Mouse (Mus musculus): ENCODE measurements at regions not wholly inside any gene's neighbourhood (a gene's known extent, or its start where the extent isn't known, plus 50 kb on each side); places are given as distances from the start of the nearest gene placed in this dataset.

DNA sequence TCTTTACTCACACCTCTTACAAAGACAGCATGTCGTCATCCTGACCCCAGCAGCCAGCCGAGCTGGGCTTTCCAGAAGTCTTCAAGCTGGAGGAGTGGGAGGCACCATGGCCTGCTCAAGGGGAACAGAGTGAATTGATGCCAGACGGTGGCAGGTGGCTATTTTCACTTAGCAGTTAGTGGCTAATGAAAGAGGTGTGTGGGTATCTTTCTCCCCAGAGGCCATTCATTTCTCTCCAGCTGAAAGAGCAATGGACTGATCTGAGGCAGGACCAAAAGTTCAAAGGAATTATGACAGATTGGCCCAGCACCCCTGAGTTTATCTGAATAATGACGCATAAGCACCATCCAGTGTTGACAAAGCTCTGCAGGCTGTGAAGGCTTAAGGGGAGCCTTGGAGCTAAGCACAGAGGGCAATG lies 841.0 kb upstream of the Car8 start:
- TF ChIP-seq CTCF (IDR thresholded peaks at IDR 0.05; ENCODE audit: low read depth): no peak
- no peak for TF ChIP-seq EP300 (optimal IDR thresholded peaks at IDR 0.05)

All from stomach, postnatal 0 days (tissue).